Mouse (Mus musculus): ENCODE results near the gene Depdc1a.
"Not testable (repeated sequence)": the region's sequence is repeated elsewhere in the genome, so short reads cannot be mapped to it uniquely, and the experiment has no call there.

Depdc1a gene

GRCm38 (mm10) chr3:159495243-159495801, at the start of gene Depdc1a:
Gene Depdc1a, plus strand, starts transcription at chr3:159495433.
- in situ Hi-C loops (cut with MboI; ENCODE audit: unreplicated experiment in 2 of 2), result no loop called here

GRCm38 (mm10) chr3:159470059-159470458, 25.2 kb upstream of the Depdc1a start:
- in situ Hi-C loops (cut with MboI; ENCODE audit: unreplicated experiment in 2 of 2), result no loop called here

- in situ Hi-C loops (cut with MboI; ENCODE audit: unreplicated experiment in 2 of 2), result no loop called here
Observed at GRCm38 (mm10) chr3:159475465-159475864, 19.8 kb upstream of the Depdc1a start.

- in situ Hi-C loops (cut with MboI; ENCODE audit: unreplicated experiment in 2 of 2), result no loop called here
Observed at GRCm38 (mm10) chr3:159477250-159477962, 17.8 kb upstream of the Depdc1a start.

- in situ Hi-C loops (cut with MboI; ENCODE audit: unreplicated experiment in 2 of 2), result not testable (repeated sequence)
Observed at GRCm38 (mm10) chr3:159494709-159495108, 524 bp upstream of the Depdc1a start.

- in situ Hi-C loops (cut with MboI; ENCODE audit: unreplicated experiment in 2 of 2), result loop anchor here (10.0 to 25.0 kb wide), 4 partner anchors 1447 to 1974 kb away; partner anchors contain the start of gene Zranb2 (in 2 of the 2)
Observed at GRCm38 (mm10) chr3:159508899-159509298, 13.7 kb downstream of the Depdc1a start.

GRCm38 (mm10) chr3:159528563-159528962, 33.3 kb downstream of the Depdc1a start:
- in situ Hi-C loops (cut with MboI; ENCODE audit: unreplicated experiment in 2 of 2), result no loop called here

GRCm38 (mm10) chr3:159548303-159548702, 53.1 kb downstream of the Depdc1a start:
- in situ Hi-C loops (cut with MboI; ENCODE audit: unreplicated experiment in 2 of 2), result loop anchor here (5.0 to 10.0 kb wide), 4 partner anchors 364 to 1674 kb away; no protein-coding TSS in a partner anchor

GRCm38 (mm10) chr3:159550224-159550623, 55.0 kb downstream of the Depdc1a start:
- in situ Hi-C loops (cut with MboI; ENCODE audit: unreplicated experiment in 2 of 2), result no loop called here
